Mouse (Mus musculus) kidney, postnatal 14 days (tissue): Measurements from ENCODE around the gene Ccdc51.
"Not testable (repeated sequence)": the region's sequence is repeated elsewhere in the genome, so short reads cannot be mapped to it uniquely, and the experiment has no call there.

ENCODE experiments used
- DNase-seq: peaks from one replicate; pipeline ENCODE4 v3.0.0; 2022; ENCODE audit warnings: mixed read lengths

Gene Ccdc51

DNA sequence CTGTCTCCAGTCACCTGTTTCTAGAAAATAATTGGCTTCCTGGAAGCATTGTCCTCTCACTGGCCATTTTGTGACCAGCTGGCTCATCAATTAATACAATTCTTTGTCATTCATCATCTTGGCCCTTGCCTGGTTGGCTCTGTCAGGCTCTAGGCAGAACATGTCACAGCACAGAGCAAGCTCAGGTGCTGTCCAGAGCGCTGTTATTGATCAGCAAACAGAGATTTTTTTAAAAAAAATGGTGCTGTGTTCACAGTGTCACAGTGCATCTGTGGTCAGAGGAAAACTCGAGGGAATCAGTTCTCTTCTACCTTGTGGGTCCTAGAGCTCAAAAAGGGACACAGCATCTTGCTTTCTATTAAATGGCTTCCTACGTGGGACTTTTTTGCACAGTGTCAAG lies 43.2 kb downstream of the Ccdc51 start:
- DNase-seq: peak; percentile 0

DNA sequence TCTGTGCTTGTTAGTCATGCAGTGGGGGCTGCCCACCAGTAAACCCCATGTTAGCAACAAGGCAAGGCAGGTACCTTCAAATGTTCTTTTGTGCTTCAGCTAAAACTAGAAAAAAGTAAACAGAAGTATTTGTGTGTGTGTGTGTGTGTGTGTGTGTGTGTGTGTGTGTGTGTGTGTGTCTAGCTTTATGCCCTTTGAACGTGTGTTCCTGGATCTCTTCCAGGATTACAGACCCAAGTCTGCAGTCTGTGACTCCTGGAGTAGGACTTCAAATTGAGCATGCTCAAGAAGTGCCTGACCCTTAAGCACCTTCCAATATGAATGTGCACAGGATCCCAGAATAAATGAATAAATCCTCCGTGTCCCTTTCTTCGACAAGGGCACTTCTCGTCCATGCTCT lies 44.8 kb downstream of the Ccdc51 start:
- DNase-seq: peak; percentile 43

DNA sequence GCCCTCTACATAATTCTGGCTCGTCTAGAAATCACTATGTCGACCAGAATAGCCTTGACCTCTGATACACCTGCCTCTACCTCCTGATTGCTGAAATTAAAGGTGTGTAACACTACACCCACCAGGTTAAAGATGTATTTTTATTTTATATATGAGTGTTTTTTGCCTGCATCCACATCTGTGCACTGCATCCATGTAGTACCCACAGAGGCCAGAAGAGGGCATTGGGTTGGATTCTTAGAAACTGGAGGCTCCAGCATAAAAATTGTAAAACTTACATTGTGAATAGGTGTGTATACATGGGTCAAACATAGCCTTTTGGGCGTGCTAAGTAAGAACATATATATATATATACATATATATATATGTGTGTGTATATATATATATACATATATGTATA lies 45.9 kb downstream of the Ccdc51 start:
- DNase-seq: peak; percentile 34

DNA sequence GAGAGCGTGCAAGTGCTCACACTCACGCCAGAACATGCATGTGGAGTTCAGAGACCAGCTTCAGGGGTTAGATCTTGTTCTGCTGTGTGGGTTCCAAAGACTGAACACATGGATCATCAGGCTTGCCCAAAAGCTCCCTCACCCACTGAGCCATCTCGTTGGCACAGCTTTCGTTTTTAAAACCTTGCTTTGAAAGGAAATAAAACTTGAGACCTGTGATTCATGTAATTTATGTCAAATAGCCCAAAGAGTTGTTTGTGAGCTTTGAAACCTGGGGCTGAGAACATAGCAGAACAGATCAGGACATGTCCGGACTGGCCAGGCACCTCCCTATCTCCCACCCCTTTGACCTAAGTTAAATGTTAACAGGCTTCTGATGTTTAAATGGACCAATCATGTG lies 47.8 kb downstream of the Ccdc51 start:
- no peak for DNase-seq

GRCm38 (mm10) chr9:109140414-109140813 lies 58.1 kb downstream of the Ccdc51 start:
- DNase-seq: not testable (repeated sequence)
